Mouse (Mus musculus) liver, embryonic 14.5 days (tissue): ENCODE results near the gene Cstb.

Experiments used
- CTCF ChIP-seq: IDR thresholded peaks from 2 replicates; pipeline ENCODE4 v1.5.1; 2016; ENCODE audit warnings: antibody characterized with exemption, low read depth, control low read depth
- EP300 ChIP-seq: IDR thresholded peaks from 2 replicates; pipeline ENCODE4 v1.6.1; 2016; ENCODE audit warnings: antibody characterized with exemption, low read depth

DNA sequence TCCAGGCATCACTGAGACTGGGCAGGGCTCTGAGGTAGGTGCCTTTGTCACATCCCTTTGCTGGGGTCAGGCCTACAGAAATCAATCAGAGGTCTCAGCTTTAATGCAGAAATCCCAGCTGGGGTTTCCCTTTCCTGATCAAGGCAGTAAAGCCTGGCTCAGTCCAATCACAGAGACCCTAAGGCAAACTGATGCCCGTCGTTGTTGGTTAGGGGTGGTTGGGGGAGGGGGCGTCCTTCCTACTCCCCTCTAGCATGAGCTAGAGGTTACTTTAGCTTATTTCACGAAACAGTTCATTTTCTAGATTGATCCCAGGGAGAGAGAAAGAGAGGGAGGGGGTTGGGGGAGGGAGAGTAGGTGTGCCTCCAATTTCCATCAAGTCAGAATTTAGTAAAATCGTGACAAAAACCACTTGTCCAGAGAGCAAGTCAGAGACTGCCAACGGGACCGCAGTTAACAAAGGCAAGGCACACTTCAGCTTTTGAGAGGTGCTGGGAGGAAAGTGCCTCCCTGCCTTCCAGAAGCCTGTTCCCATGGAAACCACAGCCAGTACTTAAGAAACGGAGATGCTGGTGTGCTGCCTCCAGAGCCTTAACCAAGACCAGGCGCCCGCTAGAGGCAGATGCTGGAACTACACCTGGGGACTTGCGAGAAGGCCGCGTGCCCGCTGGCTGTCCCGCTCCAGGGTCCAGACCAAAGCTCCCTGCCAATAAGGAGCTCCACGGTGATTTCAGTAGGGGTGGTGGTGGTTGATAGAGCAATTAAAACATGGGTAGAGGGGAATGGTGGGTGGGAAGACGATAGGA is 29.4 kb upstream of the Cstb start:
- TF ChIP-seq EP300, result no peak
- peak; percentile 96 for TF ChIP-seq CTCF
